Mouse (Mus musculus) adipocyte (in vitro differentiated cells): ENCODE results near the gene 1700123L14Rik.
"Not testable (repeated sequence)": the region's sequence is repeated elsewhere in the genome, so short reads cannot be mapped to it uniquely, and the experiment has no call there.

ENCODE experiments used
- DNase-seq: peaks from one replicate; pipeline ENCODE4 v3.0.0-alpha.2; 2016; ENCODE audit warnings: low spot score

The 1700123L14Rik gene

GRCm38 (mm10) chr6:96165818-96166379, at the start of gene 1700123L14Rik:
TSS of gene 1700123L14Rik (minus strand) at chr6:96166243.
- DNase-seq, result no peak

- DNase-seq, result no peak
Observed at GRCm38 (mm10) chr6:96205395-96205794, 39.4 kb upstream of the 1700123L14Rik start.

DNA sequence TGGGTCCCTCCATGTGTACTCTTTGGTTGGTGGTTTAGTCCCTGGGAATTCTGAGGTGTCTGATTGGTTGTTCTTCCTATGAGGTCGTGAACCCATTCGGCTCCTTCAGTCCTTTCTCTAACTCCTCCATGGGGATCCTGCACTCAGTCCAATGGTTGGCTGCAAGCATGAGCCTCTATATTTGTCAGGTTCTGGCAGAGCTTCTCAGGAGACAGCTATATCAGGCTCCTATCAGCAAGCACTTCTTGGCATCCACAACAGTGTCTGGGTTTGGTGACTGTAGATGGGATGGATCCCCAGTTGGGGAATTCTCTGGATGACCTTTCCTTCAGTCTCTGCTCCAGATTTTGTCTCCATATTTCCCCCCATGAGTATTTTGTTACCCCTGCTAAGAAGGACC, 32.9 kb upstream of the 1700123L14Rik start:
- not testable (repeated sequence) for DNase-seq

GRCm38 (mm10) chr6:96186517-96186916, 20.5 kb upstream of the 1700123L14Rik start:
- DNase-seq, result no peak

DNA sequence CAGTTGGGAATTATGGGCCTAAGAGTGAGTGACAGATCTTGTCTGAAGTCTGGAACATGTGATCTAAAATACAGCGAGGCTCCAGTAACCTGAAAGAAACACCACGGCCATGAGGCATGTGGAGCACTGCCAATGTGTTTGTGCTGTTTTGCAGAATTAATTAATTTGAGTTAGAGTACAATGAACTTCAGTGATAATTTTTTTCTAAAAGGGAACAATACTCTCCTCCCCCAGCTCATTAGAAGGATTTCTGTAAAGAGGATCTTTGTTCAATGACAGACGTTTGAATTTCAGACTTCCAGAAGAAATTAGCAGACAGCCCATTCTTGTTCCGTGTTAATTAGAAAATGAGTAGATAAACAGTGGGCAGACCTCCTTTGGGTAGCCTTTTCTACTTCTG, 17.3 kb upstream of the 1700123L14Rik start:
- DNase-seq, result no peak

DNA sequence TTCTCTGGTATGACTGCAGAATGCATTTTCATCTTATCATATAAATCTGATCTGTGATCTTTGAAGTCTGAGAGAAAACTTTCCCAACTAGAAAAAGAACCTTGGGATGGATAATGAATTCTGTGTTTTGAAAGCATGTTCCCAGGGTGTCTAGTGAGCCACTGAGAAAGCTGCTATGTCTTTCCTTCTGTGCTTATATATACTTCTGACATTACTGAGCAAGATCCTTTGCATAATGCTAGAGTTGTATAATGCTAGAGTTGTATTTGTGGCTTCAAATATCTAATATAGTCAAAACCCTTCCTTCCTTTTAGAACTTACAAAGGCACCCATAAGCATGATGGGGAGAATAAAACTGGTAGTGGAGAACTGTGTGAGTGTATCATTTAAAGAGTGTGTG, 12.5 kb upstream of the 1700123L14Rik start:
- no peak for DNase-seq

DNA sequence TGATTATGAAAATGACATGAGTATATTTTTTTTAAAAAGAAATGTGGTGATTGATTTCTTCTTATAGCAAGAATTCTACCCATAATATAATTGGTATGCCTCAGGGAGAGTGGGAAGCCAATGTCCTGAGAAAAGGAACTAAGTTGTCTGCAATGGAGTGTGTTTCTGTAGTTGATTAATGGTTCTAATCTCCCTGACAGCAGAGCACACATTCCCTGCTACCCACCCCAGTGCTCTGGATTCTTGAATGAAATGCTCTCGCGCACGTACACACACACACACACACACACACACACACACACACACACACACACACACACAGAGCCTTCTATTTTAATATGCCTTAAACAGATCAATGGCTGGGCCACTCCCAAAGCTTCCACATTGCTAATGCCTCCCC, 7.6 kb upstream of the 1700123L14Rik start:
- DNase-seq, result no peak

- DNase-seq, result no peak
Observed at GRCm38 (mm10) chr6:96167031-96167430, 988 bp upstream of the 1700123L14Rik start.

DNA sequence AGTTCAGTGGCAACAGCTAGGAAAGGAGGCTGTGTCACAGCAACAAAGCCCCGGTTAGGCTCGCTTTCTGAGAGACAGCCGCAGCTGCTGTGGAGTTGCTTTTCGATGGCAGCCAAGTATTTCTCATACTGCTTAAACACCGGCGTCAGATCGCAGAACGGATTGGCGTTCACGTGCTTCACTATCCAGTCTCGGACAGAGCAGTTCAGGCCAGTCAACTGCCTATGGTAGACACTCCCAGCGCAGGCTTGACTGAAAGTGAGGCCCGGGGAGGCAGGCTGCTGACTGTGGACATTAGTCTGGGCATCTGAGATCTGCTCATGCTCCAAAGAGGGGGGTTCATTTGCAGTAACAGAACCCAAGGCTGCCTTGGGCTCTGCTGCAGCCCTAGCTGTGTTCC, 640 bp downstream of the 1700123L14Rik start:
- no peak for DNase-seq

- no peak for DNase-seq
Observed at GRCm38 (mm10) chr6:96143326-96143725, 22.7 kb downstream of the 1700123L14Rik start.

GRCm38 (mm10) chr6:96116534-96117272, 49.3 kb downstream of the 1700123L14Rik start:
- no peak for DNase-seq

DNA sequence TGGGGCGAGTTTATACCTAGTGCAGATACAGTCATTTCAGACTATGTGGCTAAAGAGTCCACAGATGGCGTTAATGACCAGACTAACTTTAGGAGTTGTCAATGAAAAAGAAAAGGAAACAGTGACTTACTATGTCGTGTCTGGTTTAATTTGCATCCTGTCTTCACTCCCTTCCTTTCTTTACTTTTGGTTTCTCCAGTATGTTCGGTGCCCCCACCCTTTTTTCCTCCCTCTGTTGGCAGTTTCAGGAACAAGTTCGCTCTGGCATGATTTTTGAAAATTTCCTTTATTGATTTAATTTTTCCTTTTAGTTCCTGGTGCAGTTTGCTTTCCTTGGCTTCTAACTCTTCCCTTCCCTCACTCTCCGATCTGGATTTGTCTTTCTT, 49.9 kb downstream of the 1700123L14Rik start:
- DNase-seq, result peak; percentile 3
